Mouse (Mus musculus) inflammation-experienced regulatory T-cells, adult 6 months (primary cell): ENCODE measurements at regions not wholly inside any gene's neighbourhood (a gene's known extent, or its start where the extent isn't known, plus 50 kb on each side); places are given as distances from the start of the nearest gene placed in this dataset.
A peak's percentile ranks its signal among the peaks of the same experiment; 100 is the strongest.
"Not testable (repeated sequence)": the region's sequence is repeated elsewhere in the genome, so short reads cannot be mapped to it uniquely, and the experiment has no call there.

Experiments used
- ATAC-seq: one replicate; pipeline ENCODE4 v1.8.0; 2017

- no peak for ATAC-seq
These were observed 748.0 kb upstream of the Epha7 start for GRCm38 (mm10) chr4:28064935-28065334.

GRCm38 (mm10) chr4:28065828-28066227 lies 747.1 kb upstream of the Epha7 start:
- no peak for ATAC-seq

- no peak for ATAC-seq
These were observed 733.9 kb upstream of the Epha7 start for GRCm38 (mm10) chr4:28079030-28079429.

GRCm38 (mm10) chr4:28092854-28093253 lies 720.1 kb upstream of the Epha7 start:
- ATAC-seq = no peak

GRCm38 (mm10) chr4:28143165-28143564 lies 669.8 kb upstream of the Epha7 start:
- ATAC-seq = no peak

GRCm38 (mm10) chr4:28155116-28155515 lies 657.8 kb upstream of the Epha7 start:
- no peak for ATAC-seq

GRCm38 (mm10) chr4:28176771-28177170 lies 636.2 kb upstream of the Epha7 start:
- ATAC-seq = peak; percentile 100

GRCm38 (mm10) chr4:28190861-28191260 lies 622.1 kb upstream of the Epha7 start:
- no peak for ATAC-seq

- no peak for ATAC-seq
These were observed 585.2 kb upstream of the Epha7 start for GRCm38 (mm10) chr4:28227594-28228208.

- not testable (repeated sequence) for ATAC-seq
These were observed 577.4 kb upstream of the Epha7 start for GRCm38 (mm10) chr4:28235516-28235915.

GRCm38 (mm10) chr4:28242272-28242671 lies 570.7 kb upstream of the Epha7 start:
- no peak for ATAC-seq
